Mouse (Mus musculus) right cerebral cortex, adult 2 months (tissue): ENCODE results near the gene Rap1a.

Experiments used
- DNase-seq, 2 experiments: peaks; one replicate each; pipeline ENCODE4 v3.0.0; 2021 to 2022; ENCODE audit warnings: low spot score in 2 of 2

Gene Rap1a

GRCm38 (mm10) chr3:105801191-105802166 lies at the start of gene Rap1a:
Gene Rap1a (minus strand): TSS chr3:105801336.
- peak; percentile 56 to 70 for DNase-seq

- DNase-seq = no peak
Observed at GRCm38 (mm10) chr3:105846294-105847069, 45.3 kb upstream of the Rap1a start.

GRCm38 (mm10) chr3:105839836-105840235 lies 38.7 kb upstream of the Rap1a start:
- DNase-seq = no peak

- no peak for DNase-seq
Observed at GRCm38 (mm10) chr3:105838655-105839054, 37.5 kb upstream of the Rap1a start.

GRCm38 (mm10) chr3:105836883-105837282 lies 35.7 kb upstream of the Rap1a start:
- no peak for DNase-seq

- no peak for DNase-seq
Observed at GRCm38 (mm10) chr3:105835875-105836274, 34.7 kb upstream of the Rap1a start.

GRCm38 (mm10) chr3:105831584-105831983 lies 30.4 kb upstream of the Rap1a start:
- DNase-seq = no peak

- no peak for DNase-seq
Observed at GRCm38 (mm10) chr3:105825501-105826161, 24.5 kb upstream of the Rap1a start.

- no peak for DNase-seq
Observed at GRCm38 (mm10) chr3:105824704-105825103, 23.6 kb upstream of the Rap1a start.

GRCm38 (mm10) chr3:105824103-105824502 lies 23.0 kb upstream of the Rap1a start:
- no peak for DNase-seq

- no peak for DNase-seq
Observed at GRCm38 (mm10) chr3:105823609-105824008, 22.5 kb upstream of the Rap1a start.

- no peak for DNase-seq
Observed at GRCm38 (mm10) chr3:105821504-105821903, 20.4 kb upstream of the Rap1a start.

- DNase-seq = no peak
Observed at GRCm38 (mm10) chr3:105820272-105820671, 19.1 kb upstream of the Rap1a start.

GRCm38 (mm10) chr3:105818130-105819004 lies 17.2 kb upstream of the Rap1a start:
- DNase-seq = no peak

GRCm38 (mm10) chr3:105816089-105816488 lies 15.0 kb upstream of the Rap1a start:
- no peak for DNase-seq

GRCm38 (mm10) chr3:105815236-105815904 lies 14.2 kb upstream of the Rap1a start:
- no peak for DNase-seq

- DNase-seq = no peak
Observed at GRCm38 (mm10) chr3:105811146-105811545, 10.0 kb upstream of the Rap1a start.

- DNase-seq = no peak
Observed at GRCm38 (mm10) chr3:105808179-105809037, 7.3 kb upstream of the Rap1a start.

GRCm38 (mm10) chr3:105807672-105808071 lies 6.5 kb upstream of the Rap1a start:
- no peak for DNase-seq
